Mouse (Mus musculus): ENCODE measurements around the gene Tbx3. TPM values are rescaled to one million over a fixed set of nuclear protein-coding genes. Genes with fewer than 3 reads are reported as not detected.

The Tbx3 gene
- polyA plus RNA-seq, 1 experiment: 672 TPM

- H3K4me3 ChIP-seq (ENCODE audit: low read depth, low read length): no peak overlapping the region
- peaks cover 14% of the 10 kb centered on the region for H3K27me3 ChIP-seq (ENCODE audit: control insufficient read depth, insufficient read depth, low read length)
- no peak for TF ChIP-seq POLR2A (IDR thresholded peaks at IDR 0.05; ENCODE audit: low read depth, low read length)
- TF ChIP-seq CTCF (IDR thresholded peaks at IDR 0.05; ENCODE audit: extremely low read depth, insufficient read length, insufficient replicate concordance, low read depth, low read length): no peak
- no peaks in the 10 kb centered on the region; the same call in 1 of the 2 replicates for H3K4me1 ChIP-seq (ENCODE audit: control insufficient read depth, insufficient read depth, insufficient read length, low read length)
- H3K27ac ChIP-seq (ENCODE audit: insufficient read depth, low read depth, low read length): 0 out of 2 replicates have a peak overlapping the region, but pooled peaks have one; percentile 5
- no peaks in the 10 kb centered on the region; the same call in 1 of the 2 replicates for H3K36me3 ChIP-seq (ENCODE audit: control insufficient read depth, insufficient read depth, low read length)
- 77% methylated on average over 13 of the region's 13 CpGs for WGBS
Measured at GRCm38 (mm10) chr5:119667356-119667940, 3.0 kb upstream of the Tbx3 start.

- Histone ChIP-seq H3K4me1 (ENCODE audit: control insufficient read depth, insufficient read depth, insufficient read length, low read length) (no peaks in the 10 kb centered on the region; the same call in 1 of the 2 replicates), H3K27ac (ENCODE audit: insufficient read depth, low read depth, low read length) (peak overlapping the region; percentile 91), H3K4me3 (ENCODE audit: low read depth, low read length) (no peak overlapping the region), H3K36me3 (ENCODE audit: control insufficient read depth, insufficient read depth, low read length) (peaks cover 5% of the 10 kb centered on the region; the same call in 1 of the 2 replicates), H3K27me3 (ENCODE audit: control insufficient read depth, insufficient read depth, low read length) (peaks cover 6% of the 10 kb centered on the region; the same call in 1 of the 2 replicates)
- no peak for TF ChIP-seq POLR2A (IDR thresholded peaks at IDR 0.05; ENCODE audit: low read depth, low read length)
- no peak for TF ChIP-seq CTCF (IDR thresholded peaks at IDR 0.05; ENCODE audit: extremely low read depth, insufficient read length, insufficient replicate concordance, low read depth, low read length)
- 79% methylated on average over 34 of the region's 34 CpGs for WGBS
Measured at GRCm38 (mm10) chr5:119668191-119668912, 2.1 kb upstream of the Tbx3 start.

GRCm38 (mm10) chr5:119668913-119669411, 1.5 kb upstream of the Tbx3 start:
- no peak for TF ChIP-seq POLR2A (IDR thresholded peaks at IDR 0.05; ENCODE audit: low read depth, low read length)
- TF ChIP-seq CTCF (IDR thresholded peaks at IDR 0.05; ENCODE audit: extremely low read depth, insufficient read length, insufficient replicate concordance, low read depth, low read length): no peak
- Histone ChIP-seq H3K27ac (ENCODE audit: insufficient read depth, low read depth, low read length) (peak overlapping the region; percentile 91), H3K36me3 (ENCODE audit: control insufficient read depth, insufficient read depth, low read length) (peaks cover 9% of the 10 kb centered on the region), H3K4me3 (ENCODE audit: low read depth, low read length) (no peak overlapping the region), H3K27me3 (ENCODE audit: control insufficient read depth, insufficient read depth, low read length) (peaks cover 3% of the 10 kb centered on the region; the same call in 1 of the 2 replicates), H3K4me1 (ENCODE audit: control insufficient read depth, insufficient read depth, insufficient read length, low read length) (no peaks in the 10 kb centered on the region; the same call in 1 of the 2 replicates)
- 75% methylated on average over 18 of the region's 18 CpGs for WGBS

- Histone ChIP-seq H3K36me3 (ENCODE audit: control insufficient read depth, insufficient read depth, low read length) (peaks cover 19% of the 10 kb centered on the region), H3K27ac (ENCODE audit: insufficient read depth, low read depth, low read length) (peak overlapping the region; percentile 91), H3K4me1 (ENCODE audit: control insufficient read depth, insufficient read depth, insufficient read length, low read length) (no peaks in the 10 kb centered on the region; the same call in 1 of the 2 replicates), H3K4me3 (ENCODE audit: low read depth, low read length) (peak overlapping the region; percentile 83), H3K27me3 (ENCODE audit: control insufficient read depth, insufficient read depth, low read length) (no peaks in the 10 kb centered on the region)
- TF ChIP-seq CTCF (IDR thresholded peaks at IDR 0.05; ENCODE audit: extremely low read depth, insufficient read length, insufficient replicate concordance, low read depth, low read length) (no peak), POLR2A (IDR thresholded peaks at IDR 0.05; ENCODE audit: low read depth, low read length) (no peak)
- 2% methylated on average over 61 of the region's 61 CpGs for WGBS
Measured at GRCm38 (mm10) chr5:119669741-119670565, 516 bp upstream of the Tbx3 start.

- Histone ChIP-seq H3K4me3 (ENCODE audit: low read depth, low read length) (peak overlapping the region; percentile 83), H3K27me3 (ENCODE audit: control insufficient read depth, insufficient read depth, low read length) (no peaks in the 10 kb centered on the region), H3K4me1 (ENCODE audit: control insufficient read depth, insufficient read depth, insufficient read length, low read length) (no peaks in the 10 kb centered on the region; the same call in 1 of the 2 replicates), H3K36me3 (ENCODE audit: control insufficient read depth, insufficient read depth, low read length) (peaks cover 32% of the 10 kb centered on the region), H3K27ac (ENCODE audit: insufficient read depth, low read depth, low read length) (peak overlapping the region; percentile 92)
- under 1% methylated on average over 40 of the region's 40 CpGs for WGBS
- no peak for TF ChIP-seq POLR2A (IDR thresholded peaks at IDR 0.05; ENCODE audit: low read depth, low read length)
- no peak for TF ChIP-seq CTCF (IDR thresholded peaks at IDR 0.05; ENCODE audit: extremely low read depth, insufficient read length, insufficient replicate concordance, low read depth, low read length)
Measured at GRCm38 (mm10) chr5:119671124-119671801, 794 bp downstream of the Tbx3 start.

GRCm38 (mm10) chr5:119671965-119672347, 1.5 kb downstream of the Tbx3 start:
- H3K36me3 ChIP-seq (ENCODE audit: control insufficient read depth, insufficient read depth, low read length): peaks cover 38% of the 10 kb centered on the region
- no peaks in the 10 kb centered on the region; the same call in 1 of the 2 replicates for H3K4me1 ChIP-seq (ENCODE audit: control insufficient read depth, insufficient read depth, insufficient read length, low read length)

More at GRCm38 (mm10) chr5:119671965-119672347, 1.5 kb downstream of the Tbx3 start:
- TF ChIP-seq CTCF (IDR thresholded peaks at IDR 0.05; ENCODE audit: extremely low read depth, insufficient read length, insufficient replicate concordance, low read depth, low read length) (no peak), POLR2A (IDR thresholded peaks at IDR 0.05; ENCODE audit: low read depth, low read length) (no peak)
- peak overlapping the region; percentile 83 for H3K4me3 ChIP-seq (ENCODE audit: low read depth, low read length)
- WGBS: under 1% methylated on average over 23 of the region's 23 CpGs
- H3K27me3 ChIP-seq (ENCODE audit: control insufficient read depth, insufficient read depth, low read length): no peaks in the 10 kb centered on the region
- peak overlapping the region; percentile 92 for H3K27ac ChIP-seq (ENCODE audit: insufficient read depth, low read depth, low read length)

Measured in small intestine, adult 2 months (tissue).